Mouse (Mus musculus) hindlimb bud, embryonic 11.5 days (tissue): ENCODE data around the gene Brms1l.
"Not testable (repeated sequence)": the region's sequence is repeated elsewhere in the genome, so short reads cannot be mapped to it uniquely, and the experiment has no call there.

Source experiments
- DNase-seq: peaks from one replicate; pipeline ENCODE4 v3.0.0-alpha.2; 2012; ENCODE audit warnings: low read depth, low spot score; ENCODE audit errors: extremely low spot score

The Brms1l gene

GRCm38 (mm10) chr12:55836199-55836951 lies at the start of gene Brms1l:
Gene Brms1l, plus strand, starts transcription at chr12:55836324.
- no peak for DNase-seq

GRCm38 (mm10) chr12:55794485-55794884 lies 41.6 kb upstream of the Brms1l start:
- DNase-seq: not testable (repeated sequence)

GRCm38 (mm10) chr12:55797103-55797502 lies 39.0 kb upstream of the Brms1l start:
- no peak for DNase-seq

- DNase-seq: no peak
Observed at GRCm38 (mm10) chr12:55798745-55799144, 37.4 kb upstream of the Brms1l start.

GRCm38 (mm10) chr12:55800144-55800543 lies 36.0 kb upstream of the Brms1l start:
- DNase-seq: no peak

DNA sequence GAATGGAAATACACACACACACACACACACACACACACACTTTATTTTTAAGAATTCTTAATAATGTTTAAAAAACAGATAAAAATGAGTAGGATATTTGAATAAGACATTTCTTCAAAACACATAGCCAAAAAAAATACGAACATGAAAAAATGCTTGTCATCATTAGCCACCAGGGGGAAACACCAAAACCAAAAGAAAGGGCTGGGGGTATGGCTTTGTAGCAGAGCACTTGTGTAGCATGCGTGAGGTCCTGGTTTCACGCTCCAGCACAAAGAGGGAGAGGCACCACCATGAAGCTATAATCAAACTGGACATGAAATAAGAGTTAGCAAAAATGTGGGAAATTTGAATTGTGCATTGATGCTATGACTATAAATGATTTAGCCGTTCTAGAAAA lies 35.0 kb upstream of the Brms1l start:
- no peak for DNase-seq

DNA sequence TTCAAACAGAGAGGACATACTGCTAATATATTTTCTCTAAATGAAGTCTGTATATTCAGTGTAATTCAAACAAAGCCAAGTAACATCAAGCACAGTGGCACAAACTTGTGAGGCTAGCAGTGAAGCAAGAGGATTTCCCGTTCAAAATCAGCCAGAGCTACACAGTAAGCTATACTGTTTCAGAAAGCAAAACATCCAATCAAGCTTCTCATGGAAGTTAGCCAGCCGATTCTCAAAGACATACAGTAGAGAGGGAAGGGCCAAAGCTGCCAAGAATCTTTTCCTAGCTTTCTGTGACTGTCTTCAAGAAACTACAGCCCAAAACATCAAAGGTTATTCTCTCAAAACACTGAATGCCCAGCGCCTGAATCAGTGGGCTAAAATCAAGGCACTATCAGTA lies 31.1 kb upstream of the Brms1l start:
- no peak for DNase-seq

GRCm38 (mm10) chr12:55816488-55816887 lies 19.6 kb upstream of the Brms1l start:
- no peak for DNase-seq

DNA sequence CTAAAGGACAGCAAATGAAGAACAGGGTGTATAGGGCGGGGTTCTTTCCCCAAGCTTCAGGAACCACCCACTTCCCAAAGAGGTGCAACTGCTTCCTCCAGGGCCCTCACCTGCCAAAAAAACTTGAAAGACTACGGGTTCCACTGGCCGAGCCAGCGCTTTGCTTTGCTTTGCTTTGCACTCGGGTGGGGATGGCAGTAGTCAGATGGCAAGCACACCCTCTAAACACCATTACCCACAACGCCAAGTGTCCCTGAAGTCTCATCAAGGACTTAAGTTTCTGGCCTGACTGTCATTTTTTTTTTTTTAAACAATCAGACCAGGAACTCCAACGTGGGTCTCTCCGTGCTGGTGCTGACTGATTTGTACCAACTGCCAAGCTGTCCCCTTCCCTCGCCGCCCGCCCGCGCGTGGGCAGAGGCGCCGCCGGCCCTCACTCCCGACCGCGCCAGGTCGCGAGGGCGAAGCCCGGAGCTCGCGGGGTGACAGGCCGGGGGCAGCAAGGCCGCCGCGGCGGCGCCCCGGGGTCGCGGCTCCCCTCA lies 15.9 kb upstream of the Brms1l start:
- no peak for DNase-seq

GRCm38 (mm10) chr12:55820661-55821314 lies 15.3 kb upstream of the Brms1l start, which contains the start of gene Ralgapa1:
Gene Ralgapa1, minus strand, starts transcription at chr12:55821167.
- DNase-seq: peak; percentile 94

- DNase-seq: no peak
Observed at GRCm38 (mm10) chr12:55824027-55824426, 12.1 kb upstream of the Brms1l start.

GRCm38 (mm10) chr12:55825537-55825936 lies 10.6 kb upstream of the Brms1l start:
- DNase-seq: no peak

DNA sequence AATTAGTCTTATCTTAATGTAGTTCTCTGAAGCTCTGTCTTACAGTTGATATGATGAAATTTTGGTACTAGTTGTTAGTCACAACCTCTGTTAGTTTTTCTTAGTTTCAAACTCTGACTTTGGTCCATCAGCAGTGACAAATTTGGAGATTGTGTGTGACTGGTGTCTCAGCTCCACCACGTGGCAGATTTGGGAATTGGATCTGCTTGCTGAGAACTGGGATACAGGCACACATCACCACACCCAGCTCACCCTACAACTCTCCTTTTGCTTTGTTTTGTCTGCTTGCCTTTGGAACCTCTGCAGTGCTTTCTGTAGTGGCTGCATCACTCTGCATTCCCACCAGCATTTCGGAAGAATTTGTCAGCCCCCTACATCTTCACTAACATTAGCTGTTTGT lies 5.0 kb upstream of the Brms1l start:
- DNase-seq: no peak

GRCm38 (mm10) chr12:55832961-55833360 lies 3.2 kb upstream of the Brms1l start:
- DNase-seq: no peak

- DNase-seq: no peak
Observed at GRCm38 (mm10) chr12:55833906-55834625, 2.1 kb upstream of the Brms1l start.

DNA sequence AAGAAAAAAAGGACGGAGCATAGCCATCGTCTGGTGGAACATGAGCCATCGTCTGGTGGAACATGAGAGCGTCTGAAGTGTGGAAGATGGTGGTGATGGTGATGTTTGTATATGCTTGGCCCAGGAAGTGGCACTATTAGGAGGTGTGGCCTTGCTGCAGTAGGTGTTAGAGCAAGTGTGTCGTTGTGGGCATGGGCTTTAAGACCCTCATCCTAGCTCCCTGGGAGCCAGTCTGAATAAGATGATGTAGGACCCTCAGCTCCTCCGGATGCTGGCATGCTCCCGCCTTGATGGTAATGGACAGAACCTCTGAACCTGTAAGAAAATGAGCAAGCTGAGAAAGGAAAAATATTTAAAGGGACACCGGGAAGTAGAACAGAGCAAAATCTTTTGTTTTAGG lies 1.2 kb upstream of the Brms1l start:
- DNase-seq: no peak

GRCm38 (mm10) chr12:55835857-55836198 lies 296 bp upstream of the Brms1l start:
- peak; percentile 98 for DNase-seq

DNA sequence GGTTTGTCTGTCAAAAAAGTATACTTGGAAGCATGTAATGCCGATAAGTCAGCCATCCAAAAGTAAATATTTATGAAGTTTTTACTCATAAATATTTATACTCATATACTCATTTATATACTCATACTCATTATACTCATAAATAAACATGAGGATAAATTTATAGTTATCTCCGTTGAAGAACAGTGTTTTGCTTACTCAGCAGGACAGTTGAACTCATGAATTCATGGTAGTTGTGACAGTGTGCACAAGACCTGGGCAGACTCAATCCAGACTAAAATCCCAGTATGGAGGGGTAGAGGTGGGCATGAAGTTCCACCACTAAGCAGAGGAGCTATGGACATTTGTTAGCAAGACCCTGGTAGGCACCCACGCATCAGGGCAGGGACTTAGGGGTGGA lies 1.4 kb downstream of the Brms1l start:
- DNase-seq: no peak

DNA sequence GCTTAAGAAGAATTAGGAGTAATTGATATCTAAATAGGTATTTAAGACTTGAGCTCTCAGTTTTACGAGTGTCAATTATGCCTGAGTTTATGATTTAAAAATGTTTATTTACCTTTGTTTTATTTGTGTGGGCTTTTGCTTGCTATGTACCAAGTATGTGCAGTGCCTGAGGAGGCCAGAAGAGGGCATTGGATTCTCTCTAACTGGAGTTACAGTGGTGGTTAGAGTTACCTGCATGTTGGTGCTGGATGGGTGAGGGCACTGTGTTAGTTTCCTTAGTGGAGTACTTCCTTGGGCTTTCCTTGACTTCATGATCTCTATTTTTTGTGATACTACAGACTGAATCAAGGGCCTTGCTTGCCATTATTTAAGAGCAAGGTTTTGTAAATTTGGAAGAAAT lies 10.6 kb downstream of the Brms1l start:
- no peak for DNase-seq

DNA sequence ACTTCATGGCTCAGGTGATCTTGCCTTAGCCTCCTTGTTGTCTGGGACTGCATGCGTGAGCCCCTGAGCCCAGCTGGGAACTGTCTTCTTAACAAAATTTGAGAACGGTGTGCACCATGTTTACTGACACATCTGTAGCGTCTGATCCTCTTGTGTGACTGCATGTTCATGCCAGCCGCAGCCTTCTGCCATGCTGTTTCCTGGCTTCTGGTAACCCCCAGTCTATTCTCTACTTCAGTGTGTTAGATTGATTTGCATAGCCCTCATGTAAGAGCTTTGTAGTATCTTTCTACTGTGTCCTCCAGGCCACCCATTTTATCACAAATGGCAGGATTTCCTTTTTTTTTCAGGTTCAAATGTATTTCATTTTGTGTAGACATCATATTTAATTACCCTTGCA lies 11.7 kb downstream of the Brms1l start:
- DNase-seq: no peak

DNA sequence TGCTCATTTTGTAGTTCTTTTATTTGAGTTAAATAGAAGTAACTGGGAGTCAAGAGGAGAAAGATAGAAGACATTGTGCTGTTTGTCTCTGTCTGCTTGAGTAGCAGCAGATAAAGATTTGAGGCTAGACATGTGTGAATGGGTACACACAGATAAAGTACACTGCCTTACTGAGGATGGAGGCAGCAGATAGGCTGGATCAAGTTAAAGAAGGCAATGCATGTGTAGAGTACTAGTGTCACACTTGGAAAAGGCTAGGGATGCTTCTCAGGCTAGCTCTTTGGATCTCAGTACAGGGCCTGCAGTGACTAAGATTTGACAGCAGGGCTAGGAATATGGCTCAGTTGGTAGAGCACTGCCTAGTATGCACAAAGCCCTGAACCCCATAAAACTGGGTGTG lies 14.5 kb downstream of the Brms1l start:
- no peak for DNase-seq
